Mouse (Mus musculus) thymus, adult 2 months (tissue): ENCODE measurements around the gene Arl8a.

Experiments
- CTCF ChIP-seq: fragments of 200-500 bp; IDR thresholded peaks from 2 replicates; pipeline ENCODE4 v1.5.1; 2012; ENCODE audit warnings: mild to moderate bottlenecking, control low read depth, low read length, moderate library complexity, borderline replicate concordance; ENCODE audit not compliant: control insufficient read depth, poor library complexity, insufficient read depth; ENCODE audit errors: extremely low read depth
- POLR2A ChIP-seq: fragments of 200-500 bp; IDR thresholded peaks from 2 replicates; pipeline ENCODE4 v1.6.1; 2012; ENCODE audit warnings: mild to moderate bottlenecking, low read length, control low read depth, moderate library complexity; ENCODE audit not compliant: control insufficient read depth, poor library complexity, insufficient read depth; ENCODE audit errors: extremely low read depth

DNA sequence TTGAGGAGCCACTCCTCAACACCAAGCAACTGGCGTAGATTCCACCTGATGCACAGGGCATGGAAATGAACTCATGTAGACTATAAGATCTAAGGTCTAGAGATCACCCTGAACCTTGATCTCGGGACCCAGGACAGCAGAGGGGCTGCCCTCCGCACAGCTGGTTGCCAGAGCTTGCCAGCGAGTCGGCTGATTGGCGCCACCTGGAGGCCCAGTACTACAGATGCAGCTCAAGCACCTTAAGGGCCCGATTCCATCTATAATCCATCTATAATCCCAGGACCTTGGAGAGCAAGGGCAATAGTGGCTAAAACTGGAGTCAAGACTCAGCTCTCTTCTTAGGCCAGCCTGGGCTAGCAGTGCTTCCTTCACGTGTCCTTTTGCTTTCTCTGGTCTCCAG lies 40.7 kb upstream of the Arl8a start:
- TF ChIP-seq POLR2A: no peak
- peak; percentile 81; the same call in 1 of the 2 replicates for TF ChIP-seq CTCF
